Mouse (Mus musculus): ENCODE results near the gene Eloa. TPM values are rescaled to one million over a fixed set of nuclear protein-coding genes. Genes with fewer than 3 reads are reported as not detected.

Eloa gene
- 9.7 and 16.2 TPM in 2 replicates for polyA plus RNA-seq (2012; rRNA removed)
- polyA plus RNA-seq (2014; fragmentation: Nextera tagmentation; extraction: Ambion mirVana) = 29.0 and 30.0 TPM in 2 replicates

GRCm38 (mm10) chr4:136021549-136022047 is at the start of gene Eloa:
Gene Eloa, minus strand, starts transcription at chr4:136021763.
- TF ChIP-seq EP300 (IDR thresholded peaks at IDR 0.05; ENCODE audit: low read depth) (no peak), CTCF (IDR thresholded peaks at IDR 0.05; ENCODE audit: low read depth) (no peak; the same call in 1 of the 2 replicates)
- Histone ChIP-seq H3K4me2 (ENCODE audit: low read depth) (peak within 1 kb of the TSS; percentile 95), H3K4me1 (replicated peaks; ENCODE audit: control insufficient read depth in 2 of 2, insufficient read depth in 2 of 2, low read length in 1 of 2) (peaks cover 12 to 20% of the 10 kb centered on the region in 2 experiments), H3K27ac (peak within 1 kb of the TSS; percentile 76), H3K9me3 (ENCODE audit: control insufficient read depth, low read length) (no peaks in the 10 kb centered on the region), H3K27me3 (ENCODE audit: control insufficient read depth, insufficient read depth, low read length) (no peaks in the 10 kb centered on the region), H3K36me3 (replicated peaks; ENCODE audit: control insufficient read depth, insufficient read depth, low read depth) (no peaks in the 10 kb centered on the region; the same call in 1 of the 2 replicates), H3K4me3 (ENCODE audit: insufficient read depth in 1 of 2, low read depth in 2 of 2, low read length in 2 of 2) (peak within 1 kb of the TSS; percentile 90 to 97), H3K9ac (replicated peaks) (peak within 1 kb of the TSS; percentile 96)
- ATAC-seq (ENCODE audit: insufficient read depth) (peak; percentile 98), DNase-seq (ENCODE audit: low read depth in 3 of 3, low spot score in 3 of 3) (peak; percentile 98 to 99 (median 99))
- under 1% methylated on average over 48 of the region's 48 CpGs for WGBS (ENCODE audit: insufficient replicate concordance)

DNA sequence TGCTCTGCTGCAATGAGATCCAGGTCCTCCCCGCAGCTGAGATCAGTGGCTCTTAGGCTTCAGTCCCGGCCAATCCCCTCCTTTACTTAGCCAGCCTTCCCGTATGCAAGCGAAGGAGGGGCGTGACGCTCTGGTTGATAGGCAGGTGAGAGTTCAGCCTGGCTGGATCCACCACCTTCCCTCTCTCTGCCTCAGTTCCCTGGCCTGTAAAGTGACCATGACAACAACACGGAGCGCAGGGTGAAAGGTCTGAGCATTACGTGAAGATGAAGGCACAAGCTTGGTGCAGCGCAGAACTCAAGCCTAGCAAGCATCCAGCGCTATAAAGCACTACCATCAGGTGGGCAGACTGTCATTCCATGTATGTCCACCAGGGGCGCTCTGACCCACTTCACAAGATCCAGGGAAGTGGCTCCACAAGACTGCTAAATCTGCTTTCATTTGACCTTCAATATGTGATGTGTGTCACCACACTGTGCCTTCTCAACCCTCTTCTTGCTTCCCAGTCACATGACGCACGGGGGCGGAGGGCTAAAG is 49.7 kb upstream of the Eloa start:
- WGBS (ENCODE audit: insufficient replicate concordance) = 4% methylated on average over 15 of the region's 15 CpGs
- Histone ChIP-seq H3K4me2 (ENCODE audit: low read depth) (no peak overlapping the region), H3K4me3 (ENCODE audit: insufficient read depth in 1 of 2, low read depth in 2 of 2, low read length in 2 of 2) (no peak overlapping the region), H3K9ac (replicated peaks) (no peak overlapping the region), H3K27me3 (ENCODE audit: control insufficient read depth, insufficient read depth, low read length) (peaks cover 7% of the 10 kb centered on the region), H3K4me1 (replicated peaks; ENCODE audit: control insufficient read depth in 2 of 2, insufficient read depth in 2 of 2, low read length in 1 of 2) (peaks cover 5 to 9% of the 10 kb centered on the region in 2 experiments; a peak in 3 of 4 replicates), H3K27ac (no peak overlapping the region), H3K36me3 (replicated peaks; ENCODE audit: control insufficient read depth, insufficient read depth, low read depth) (no peaks in the 10 kb centered on the region), H3K9me3 (ENCODE audit: control insufficient read depth, low read length) (no peaks in the 10 kb centered on the region)
- peak; percentile 99 for TF ChIP-seq CTCF (IDR thresholded peaks at IDR 0.05; ENCODE audit: low read depth)
- TF ChIP-seq EP300 (IDR thresholded peaks at IDR 0.05; ENCODE audit: low read depth) = no peak
- ATAC-seq (ENCODE audit: insufficient read depth) (0 out of 2 replicates have a peak, but pooled peaks have one; percentile 33), DNase-seq (ENCODE audit: low read depth in 3 of 3, low spot score in 3 of 3) (peak in 1 of 3 experiments; percentile 54)

DNA sequence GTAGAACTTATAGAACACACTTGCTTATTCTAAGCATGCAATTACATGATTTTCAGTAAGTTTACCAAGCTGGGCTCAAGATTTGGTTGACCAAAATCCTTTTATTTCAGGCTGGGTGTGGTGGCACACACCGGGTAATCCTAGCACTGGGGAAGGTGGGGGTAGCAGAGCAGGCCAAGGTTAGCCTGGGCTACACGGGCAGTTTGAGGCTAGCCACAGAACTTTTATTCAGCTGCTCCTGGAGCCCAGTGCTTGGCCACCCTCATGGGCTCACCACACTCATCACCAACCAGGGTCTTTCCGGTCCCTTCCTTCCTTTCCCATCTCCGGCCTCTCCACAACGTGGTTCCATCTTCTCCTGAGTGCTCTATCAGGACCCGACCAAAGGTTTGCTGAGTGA is 49.0 kb upstream of the Eloa start:
- TF ChIP-seq CTCF (IDR thresholded peaks at IDR 0.05; ENCODE audit: low read depth) = no peak
- TF ChIP-seq EP300 (IDR thresholded peaks at IDR 0.05; ENCODE audit: low read depth) = no peak
- H3K9ac ChIP-seq (replicated peaks) = no peak overlapping the region
- no peak overlapping the region for H3K27ac ChIP-seq
- H3K4me2 ChIP-seq (ENCODE audit: low read depth) = no peak overlapping the region
- H3K4me1 ChIP-seq (replicated peaks; ENCODE audit: control insufficient read depth in 2 of 2, insufficient read depth in 2 of 2, low read length in 1 of 2) = peaks cover 5 to 9% of the 10 kb centered on the region in 2 experiments; a peak in 3 of 4 replicates
- no peak overlapping the region for H3K4me3 ChIP-seq (ENCODE audit: insufficient read depth in 1 of 2, low read depth in 2 of 2, low read length in 2 of 2)
- peaks cover 7% of the 10 kb centered on the region for H3K27me3 ChIP-seq (ENCODE audit: control insufficient read depth, insufficient read depth, low read length)
- DNase-seq (ENCODE audit: low read depth in 3 of 3, low spot score in 3 of 3) (no peak), ATAC-seq (ENCODE audit: insufficient read depth) (0 out of 2 replicates have a peak, but pooled peaks have one; percentile 5)
- no peaks in the 10 kb centered on the region for H3K9me3 ChIP-seq (ENCODE audit: control insufficient read depth, low read length)
- no peaks in the 10 kb centered on the region for H3K36me3 ChIP-seq (replicated peaks; ENCODE audit: control insufficient read depth, insufficient read depth, low read depth)
- 36% methylated on average over 6 of the region's 6 CpGs for WGBS (ENCODE audit: insufficient replicate concordance)

DNA sequence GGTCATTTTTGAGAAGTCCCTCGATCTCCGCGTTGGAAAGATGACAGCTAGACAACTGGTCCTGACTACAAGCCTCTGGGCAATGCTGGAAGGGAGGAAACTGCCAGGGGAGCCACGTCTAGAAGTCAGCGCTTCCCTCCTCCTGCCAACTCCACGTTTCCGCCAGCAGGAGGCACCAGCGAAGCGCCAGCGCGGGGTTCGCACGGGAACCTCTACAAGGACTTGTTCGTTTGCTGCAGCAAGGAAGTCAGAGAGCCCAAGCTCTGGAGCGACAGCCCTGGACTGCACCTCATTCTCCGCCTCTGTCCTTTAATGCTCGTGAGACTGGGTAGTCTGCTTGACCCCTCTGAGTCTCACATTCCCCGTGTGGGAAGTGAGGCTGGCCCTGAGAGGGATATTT is 48.4 kb upstream of the Eloa start:
- 1% methylated on average over 18 of the region's 18 CpGs for WGBS (ENCODE audit: insufficient replicate concordance)
- Histone ChIP-seq H3K27ac (no peak overlapping the region), H3K9me3 (ENCODE audit: control insufficient read depth, low read length) (no peaks in the 10 kb centered on the region), H3K4me1 (replicated peaks; ENCODE audit: control insufficient read depth in 2 of 2, insufficient read depth in 2 of 2, low read length in 1 of 2) (peaks cover 5 to 9% of the 10 kb centered on the region in 2 experiments; a peak in 3 of 4 replicates), H3K4me2 (ENCODE audit: low read depth) (no peak overlapping the region), H3K36me3 (replicated peaks; ENCODE audit: control insufficient read depth, insufficient read depth, low read depth) (no peaks in the 10 kb centered on the region), H3K4me3 (ENCODE audit: insufficient read depth in 1 of 2, low read depth in 2 of 2, low read length in 2 of 2) (no peak overlapping the region), H3K27me3 (ENCODE audit: control insufficient read depth, insufficient read depth, low read length) (peaks cover 7% of the 10 kb centered on the region), H3K9ac (replicated peaks) (no peak overlapping the region)
- DNase-seq (ENCODE audit: low read depth in 3 of 3, low spot score in 3 of 3) (peak in 2 of 3 experiments; percentile 28 to 48), ATAC-seq (ENCODE audit: insufficient read depth) (0 out of 2 replicates have a peak, but pooled peaks have one; percentile 15)
- TF ChIP-seq EP300 (IDR thresholded peaks at IDR 0.05; ENCODE audit: low read depth) (no peak), CTCF (IDR thresholded peaks at IDR 0.05; ENCODE audit: low read depth) (peak; percentile 94)

- Histone ChIP-seq H3K27me3 (ENCODE audit: control insufficient read depth, insufficient read depth, low read length) (peaks cover 7% of the 10 kb centered on the region), H3K36me3 (replicated peaks; ENCODE audit: control insufficient read depth, insufficient read depth, low read depth) (no peaks in the 10 kb centered on the region), H3K9me3 (ENCODE audit: control insufficient read depth, low read length) (no peaks in the 10 kb centered on the region), H3K9ac (replicated peaks) (no peak overlapping the region), H3K4me2 (ENCODE audit: low read depth) (no peak overlapping the region), H3K4me1 (replicated peaks; ENCODE audit: control insufficient read depth in 2 of 2, insufficient read depth in 2 of 2, low read length in 1 of 2) (peaks cover 5 to 9% of the 10 kb centered on the region in 2 experiments; a peak in 3 of 4 replicates), H3K4me3 (ENCODE audit: insufficient read depth in 1 of 2, low read depth in 2 of 2, low read length in 2 of 2) (no peak overlapping the region), H3K27ac (no peak overlapping the region)
- DNase-seq (ENCODE audit: low read depth in 3 of 3, low spot score in 3 of 3) (peak in 1 of 3 experiments; percentile 44), ATAC-seq (ENCODE audit: insufficient read depth) (peak; percentile 62; the same call in 1 of the 2 replicates)
- WGBS (ENCODE audit: insufficient replicate concordance) = 20% methylated on average over 4 of the region's 4 CpGs
- no peak for TF ChIP-seq CTCF (IDR thresholded peaks at IDR 0.05; ENCODE audit: low read depth)
- peak; percentile 63 for TF ChIP-seq EP300 (IDR thresholded peaks at IDR 0.05; ENCODE audit: low read depth)
These were observed 47.8 kb upstream of the Eloa start for GRCm38 (mm10) chr4:136069313-136069712.
